Mouse (Mus musculus) kidney, adult 2 months (tissue): ENCODE measurements around the gene Grik4. TPM values are rescaled to one million over a fixed set of nuclear protein-coding genes. Genes with fewer than 3 reads are reported as not detected.

Experiments used
- DNase-seq: peaks from one replicate; pipeline ENCODE4 v3.0.0; 2021
- H3K27ac ChIP-seq: fragments of 200-500 bp; 2 replicates; pipeline ENCODE4 v1.5.1; 2012; ENCODE audit warnings: low read depth, low read length, control low read depth, inconsistent platforms; ENCODE audit not compliant: insufficient read depth
- H3K27me3 ChIP-seq: fragments of 200-500 bp; replicated peaks from 2 replicates; pipeline ENCODE4 v1.6.1; 2012; ENCODE audit warnings: mild to moderate bottlenecking, moderate library complexity, low read length, inconsistent platforms; ENCODE audit not compliant: control insufficient read depth, insufficient read depth
- H3K36me3 ChIP-seq: fragments of 200-500 bp; 2 replicates; pipeline ENCODE4 v1.6.1; 2012; ENCODE audit warnings: mild to moderate bottlenecking, moderate library complexity, low read length, inconsistent platforms; ENCODE audit not compliant: control insufficient read depth, insufficient read depth
- H3K4me1 ChIP-seq: fragments of 200-500 bp; 2 replicates; pipeline ENCODE4 v1.6.1; 2011; ENCODE audit warnings: low read length; ENCODE audit not compliant: control insufficient read depth, insufficient read depth
- H3K4me3 ChIP-seq: fragments of 200-500 bp; 2 replicates; pipeline ENCODE4 v1.5.1; 2011; ENCODE audit warnings: mild to moderate bottlenecking, low read depth, low read length, control low read depth; ENCODE audit not compliant: insufficient read depth
- CTCF ChIP-seq: fragments of 200-500 bp; conservative IDR thresholded peaks from 2 replicates; pipeline ENCODE4 v1.5.1; 2011; ENCODE audit warnings: low read depth, mild to moderate bottlenecking, control low read depth, low read length, moderate library complexity, mixed read lengths; ENCODE audit not compliant: insufficient read depth, insufficient read length
- POLR2A ChIP-seq: fragments of 200-500 bp; IDR thresholded peaks from one replicate; pipeline ENCODE4 v1.6.1; 2011; ENCODE audit warnings: low read depth, low read length, control low read depth
- WGBS: fragments of 180-500 bp; shearing (Covaris S2); methylation state at CpG from one replicate; pipeline ENCODE4 v1.1.7; 2018; 5-methylcytosine and 5-hydroxymethylcytosine counted together
- polyA plus RNA-seq: library from polyadenylated mRNA; depleted of rRNA; stranded (reverse); fragments of >200 nt; gene quantifications from 2 replicates; pipeline ENCODE4 v1.2.3, GENCODE M21; 2012

The Grik4 gene
- polyA plus RNA-seq, 1 experiment = 0.05 TPM

DNA sequence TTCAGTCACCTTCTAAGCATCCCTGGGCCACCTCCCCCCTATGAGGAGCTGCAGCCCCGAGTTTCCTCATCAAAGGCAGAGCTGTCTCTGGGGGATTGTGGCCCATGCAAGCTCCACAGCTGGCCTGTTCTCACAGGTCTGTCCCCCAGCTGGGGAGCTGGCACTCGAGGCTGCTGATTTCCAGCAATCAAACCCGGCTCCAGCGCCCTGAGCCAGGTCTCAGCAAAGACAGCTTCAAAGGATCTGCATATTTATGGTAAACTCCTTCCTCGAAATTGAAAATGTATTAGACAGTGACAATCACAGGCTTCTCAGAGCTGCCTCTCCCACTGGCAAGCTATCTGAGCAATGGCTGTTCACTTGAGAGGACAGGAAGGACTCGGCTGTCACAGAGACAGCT is 330.5 kb downstream of the Grik4 start:
- Histone ChIP-seq H3K4me3 (no peak overlapping the region), H3K27ac (no peak overlapping the region), H3K27me3 (no peaks in the 10 kb centered on the region), H3K36me3 (no peaks in the 10 kb centered on the region), H3K4me1 (no peaks in the 10 kb centered on the region)
- TF ChIP-seq CTCF (no peak), POLR2A (no peak)
- 61% methylated on average over 6 of the region's 6 CpGs for WGBS
- no peak for DNase-seq

DNA sequence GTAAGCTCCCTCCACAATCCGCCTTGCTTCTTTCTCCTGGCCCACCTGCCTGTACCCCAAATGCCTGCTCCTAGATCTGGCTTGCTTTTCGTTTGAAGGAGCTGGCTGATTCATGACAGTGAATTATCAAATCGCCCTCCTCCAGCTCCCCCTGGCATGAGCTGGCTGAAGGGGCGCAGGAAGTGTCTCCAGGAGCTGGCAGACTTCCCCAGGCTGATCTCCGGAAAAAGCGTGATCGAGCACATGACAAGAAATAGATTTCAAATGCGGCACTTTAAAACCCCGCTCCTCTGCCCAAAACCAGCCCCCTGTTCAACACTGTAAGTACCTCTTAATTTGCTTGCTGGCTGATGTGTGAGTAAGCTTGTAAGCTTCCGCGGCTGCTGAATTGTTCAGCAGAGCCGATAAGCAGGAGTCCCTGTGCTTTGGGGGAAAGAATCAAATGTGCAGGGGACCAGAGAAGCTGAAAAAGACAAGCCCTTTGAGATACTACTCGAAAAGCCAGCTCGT is 331.8 kb downstream of the Grik4 start:
- H3K4me1 ChIP-seq = no peaks in the 10 kb centered on the region
- no peak overlapping the region for H3K27ac ChIP-seq
- no peaks in the 10 kb centered on the region for H3K27me3 ChIP-seq
- no peak for DNase-seq
- TF ChIP-seq CTCF = no peak
- no peak for TF ChIP-seq POLR2A
- 58% methylated on average over 14 of the region's 14 CpGs for WGBS
- H3K4me3 ChIP-seq = no peak overlapping the region
- H3K36me3 ChIP-seq = no peaks in the 10 kb centered on the region

DNA sequence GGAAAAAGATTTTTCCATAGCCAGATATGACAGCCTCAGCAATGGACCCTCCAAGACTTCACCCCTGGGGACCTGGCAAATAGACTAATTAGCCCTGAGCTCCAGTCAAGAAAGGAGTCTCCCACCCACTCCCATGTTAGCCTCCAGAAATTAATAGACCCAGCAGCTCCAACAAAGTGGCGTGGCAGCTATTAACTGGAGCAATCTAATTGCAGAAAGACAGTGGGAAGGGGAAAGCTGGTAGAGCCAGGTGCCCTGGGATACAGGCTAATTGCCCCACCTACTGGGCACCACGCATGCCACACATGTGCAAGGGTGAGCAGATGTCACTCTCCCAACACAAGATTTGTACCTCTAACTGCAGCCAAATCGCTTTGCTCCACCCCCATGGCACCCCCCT is 342.8 kb downstream of the Grik4 start:
- WGBS = 39% methylated on average over 3 of the region's 3 CpGs
- no peaks in the 10 kb centered on the region for H3K4me1 ChIP-seq
- peak; percentile 18 for DNase-seq
- no peak overlapping the region for H3K27ac ChIP-seq
- TF ChIP-seq POLR2A (no peak), CTCF (peak; percentile 76)
- no peaks in the 10 kb centered on the region for H3K27me3 ChIP-seq
- H3K36me3 ChIP-seq = no peaks in the 10 kb centered on the region
- no peak overlapping the region for H3K4me3 ChIP-seq

DNA sequence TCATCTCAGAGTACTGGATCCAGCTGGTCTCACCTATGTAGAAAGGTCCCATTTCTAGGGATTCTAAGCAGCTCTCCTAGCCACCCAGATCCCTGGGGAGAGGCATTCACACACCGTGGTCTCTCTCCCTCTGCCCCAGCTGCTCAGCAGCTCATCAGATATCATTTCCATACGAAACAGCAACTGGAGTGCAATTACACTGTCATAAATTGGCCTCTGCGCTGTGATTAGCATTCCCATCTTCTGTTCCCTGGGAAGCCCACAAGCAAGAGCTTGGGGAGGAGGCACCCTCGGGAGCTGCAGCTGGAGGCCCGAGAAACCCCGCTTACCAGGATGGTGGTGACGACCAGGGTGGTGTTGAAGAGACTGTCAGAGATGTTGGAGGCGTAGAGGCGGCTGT is 346.8 kb downstream of the Grik4 start:
- Histone ChIP-seq H3K4me1 (no peaks in the 10 kb centered on the region), H3K4me3 (no peak overlapping the region), H3K36me3 (no peaks in the 10 kb centered on the region), H3K27me3 (no peaks in the 10 kb centered on the region), H3K27ac (no peak overlapping the region)
- TF ChIP-seq CTCF (no peak), POLR2A (no peak)
- WGBS = 70% methylated on average over 9 of the region's 9 CpGs
- no peak for DNase-seq

DNA sequence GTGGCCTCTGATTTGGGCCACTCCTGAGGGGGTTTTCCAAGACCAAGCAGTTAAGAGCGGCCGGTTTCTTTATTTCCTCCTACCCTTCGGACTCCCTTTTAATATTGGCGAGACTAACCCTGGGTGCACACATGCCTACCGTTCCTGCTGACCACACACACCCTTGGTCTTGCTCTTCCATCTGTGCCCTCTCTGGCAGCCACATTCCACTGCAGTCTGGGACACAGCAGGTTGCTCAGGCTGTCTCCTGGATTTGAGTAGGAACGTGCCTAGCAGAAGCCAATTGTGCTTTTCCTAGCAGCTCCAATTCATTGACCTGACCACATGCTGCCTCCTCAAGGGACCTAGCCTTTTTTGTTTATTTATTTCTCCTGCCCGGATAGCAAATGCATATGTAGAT is 365.8 kb downstream of the Grik4 start:
- no peaks in the 10 kb centered on the region for H3K36me3 ChIP-seq
- DNase-seq = peak; percentile 71
- no peak for TF ChIP-seq POLR2A
- whole genome bisulfite sequencing = 49% methylated on average over 7 of the region's 7 CpGs
- H3K4me3 ChIP-seq = no peak overlapping the region
- H3K27me3 ChIP-seq = no peaks in the 10 kb centered on the region
- H3K4me1 ChIP-seq = no peaks in the 10 kb centered on the region; the same call in 1 of the 2 replicates
- H3K27ac ChIP-seq = peak overlapping the region; percentile 47; the same call in 1 of the 2 replicates

DNA sequence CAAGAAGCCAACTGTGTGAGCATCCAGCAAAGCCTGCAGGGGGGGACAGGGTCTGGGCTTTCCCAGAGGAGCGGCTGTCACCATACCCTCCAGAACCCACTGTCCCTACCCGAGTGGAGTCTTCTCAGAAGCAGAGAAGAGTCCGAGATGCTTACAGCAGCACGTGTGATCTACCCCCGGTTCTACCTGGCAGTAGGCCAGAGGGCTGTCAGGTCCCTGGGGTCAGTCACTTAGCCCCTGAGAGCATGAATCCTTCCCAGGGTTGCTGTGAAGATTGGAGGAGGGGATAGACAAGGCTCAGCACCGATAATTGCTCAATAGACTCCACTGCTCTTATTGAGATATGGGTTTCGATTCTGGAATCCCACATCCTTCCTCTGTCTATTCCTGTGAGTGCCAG is 366.2 kb downstream of the Grik4 start:
- TF ChIP-seq POLR2A = no peak
- TF ChIP-seq CTCF = no peak
- Histone ChIP-seq H3K4me3 (no peak overlapping the region), H3K4me1 (no peaks in the 10 kb centered on the region; the same call in 1 of the 2 replicates), H3K27me3 (no peaks in the 10 kb centered on the region), H3K36me3 (no peaks in the 10 kb centered on the region), H3K27ac (no peak overlapping the region)
- WGBS = 53% methylated on average over 7 of the region's 7 CpGs
- DNase-seq = no peak

DNA sequence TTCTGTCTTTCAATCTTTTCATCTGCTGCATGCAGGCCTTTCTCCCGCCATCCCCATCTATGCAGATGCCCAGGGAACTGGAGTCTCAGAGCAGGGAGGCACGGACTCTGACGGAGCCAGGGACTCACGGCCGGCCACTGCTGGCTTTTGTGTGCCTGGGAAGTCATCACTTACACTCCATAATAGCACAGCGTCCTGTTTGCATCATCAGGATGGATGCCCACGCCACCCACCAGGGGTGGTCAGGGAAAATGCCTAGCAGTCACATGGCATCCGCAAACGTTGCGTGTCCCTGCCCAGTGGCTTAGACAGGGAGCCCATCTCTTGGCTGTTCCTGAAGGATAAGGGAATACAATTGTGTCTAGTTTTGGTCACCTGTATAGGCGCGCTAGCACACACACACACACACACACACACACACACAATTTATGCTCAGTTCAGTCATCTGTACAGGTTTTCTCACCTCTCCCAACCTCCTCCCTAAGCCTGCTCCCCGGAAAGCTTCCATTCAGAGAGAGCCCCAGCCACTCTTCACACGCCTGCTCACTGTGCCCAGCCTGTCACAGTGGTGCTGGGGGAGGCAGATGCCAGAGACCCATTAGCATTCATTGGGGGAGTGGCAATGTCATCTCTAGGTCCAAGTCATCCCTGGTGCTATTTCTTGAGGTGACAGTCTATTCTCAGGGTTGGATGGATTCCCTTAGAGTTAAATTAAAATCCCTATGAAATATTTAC is 370.5 kb downstream of the Grik4 start:
- Histone ChIP-seq H3K27ac (no peak overlapping the region), H3K27me3 (no peaks in the 10 kb centered on the region), H3K36me3 (no peaks in the 10 kb centered on the region), H3K4me1 (no peaks in the 10 kb centered on the region; the same call in 1 of the 2 replicates), H3K4me3 (no peak overlapping the region)
- WGBS = 44% methylated on average over 14 of the region's 14 CpGs
- peak; percentile 43 for DNase-seq
- TF ChIP-seq POLR2A (no peak), CTCF (no peak)

DNA sequence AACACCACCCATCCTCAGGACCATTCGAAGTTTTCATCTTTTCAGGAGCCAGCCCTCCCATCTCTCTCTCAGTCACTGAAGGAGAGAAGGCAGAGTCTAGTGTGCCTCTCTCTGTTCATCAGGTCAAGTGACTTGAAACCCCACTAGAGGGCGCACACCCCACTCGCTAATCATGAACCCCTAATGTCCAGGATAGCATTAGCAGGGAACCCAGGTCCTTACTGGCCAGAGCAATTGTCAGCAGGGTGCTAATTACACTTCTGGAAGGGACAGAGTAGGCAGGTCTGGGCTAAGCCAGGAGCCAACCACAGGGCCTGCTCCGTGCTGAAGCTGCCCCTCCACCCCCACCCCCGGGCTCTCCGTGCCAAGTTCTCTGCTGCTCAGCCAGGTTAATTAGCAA is 371.1 kb downstream of the Grik4 start:
- Histone ChIP-seq H3K36me3 (no peaks in the 10 kb centered on the region), H3K4me3 (no peak overlapping the region), H3K4me1 (no peaks in the 10 kb centered on the region), H3K27me3 (no peaks in the 10 kb centered on the region), H3K27ac (no peak overlapping the region)
- no peak for TF ChIP-seq POLR2A
- TF ChIP-seq CTCF = peak; percentile 77
- 3% methylated on average over 6 of the region's 6 CpGs for WGBS
- peak; percentile 69 for DNase-seq
